Comparison of ENCODE assay signal across 16 mouse cellular contexts in genomic region chr10:121070742-121071141, GRCm38 (mm10). TPM values are rescaled to one million over a fixed set of nuclear protein-coding genes. Genes with fewer than 3 reads are reported as not detected.
DNase-seq lines count a peak whose midpoint lies in the region; ATAC-seq and TF ChIP-seq lines count a peak whose summit lies in the region.
"Had no signal": no experiment of that assay in that cellular context is flagged by ENCODE, and none has a peak within 500 bp of the region (broad histone marks: within the 10 kb centered on the region; RNA-seq: fewer than 3 reads in every experiment).

No protein-coding gene starts in this region.

- no peaks in the 10 kb centered on the region for H3K27me3 ChIP-seq in hindbrain, postnatal 0 days (ENCODE audit: insufficient read depth, low read length)
- no peaks in the 10 kb centered on the region for H3K27me3 ChIP-seq in hindbrain, embryonic 10.5 days (ENCODE audit: insufficient read depth, poor library complexity, severe bottlenecking)
- H3K27me3 ChIP-seq in midbrain, postnatal 0 days (ENCODE audit: insufficient read depth, low read length): no peaks in the 10 kb centered on the region
- no peaks in the 10 kb centered on the region for H3K27me3 ChIP-seq in midbrain, embryonic 14.5 days (ENCODE audit: control insufficient read depth, insufficient read depth, low read length)
- H3K27me3 ChIP-seq: limb, embryonic 12.5 days; stomach, embryonic 15.5 days had no signal

- WGBS in hindbrain, postnatal 0 days: 69% methylated on average over 7 of the region's 7 CpGs
- 69% methylated on average over 7 of the region's 7 CpGs for WGBS in hindbrain, embryonic 10.5 days
- WGBS in midbrain, postnatal 0 days: 69% methylated on average over 7 of the region's 7 CpGs
- 67% methylated on average over 7 of the region's 7 CpGs for WGBS in midbrain, embryonic 14.5 days

- H3K4me1 ChIP-seq in hindbrain, postnatal 0 days (ENCODE audit: insufficient read depth, low read length): no peaks in the 10 kb centered on the region
- no peaks in the 10 kb centered on the region for H3K4me1 ChIP-seq in hindbrain, embryonic 10.5 days (replicated peaks)
- no peaks in the 10 kb centered on the region for H3K4me1 ChIP-seq in midbrain, postnatal 0 days (ENCODE audit: insufficient read depth, low read length)
- no peaks in the 10 kb centered on the region for H3K4me1 ChIP-seq in midbrain, embryonic 14.5 days (ENCODE audit: control insufficient read depth, insufficient read depth, low read length)
- H3K4me1 ChIP-seq: stomach, embryonic 15.5 days had no signal

- ATAC-seq in hindbrain, postnatal 0 days: no peak
- no peak for ATAC-seq in midbrain, postnatal 0 days (ENCODE audit: low FRiP score)
- no peak for ATAC-seq in midbrain, embryonic 14.5 days (ENCODE audit: low FRiP score, low TSS enrichment)
- ATAC-seq in megakaryocyte, adult 5-6 weeks (ENCODE audit: poor library complexity, severe bottlenecking): no peak
- ATAC-seq: inflammation-experienced regulatory T-cells, adult 6 months had no signal

- no peak overlapping the region for H3K9ac ChIP-seq in hindbrain, postnatal 0 days (replicated peaks; ENCODE audit: low read length)
- no peak overlapping the region for H3K9ac ChIP-seq in midbrain, postnatal 0 days (replicated peaks; ENCODE audit: low read length, poor library complexity, severe bottlenecking)
- no peak overlapping the region for H3K9ac ChIP-seq in midbrain, embryonic 14.5 days (replicated peaks; ENCODE audit: low read length)
- H3K9ac ChIP-seq: limb, embryonic 12.5 days; stomach, embryonic 15.5 days had no signal

- H3K36me3 ChIP-seq in hindbrain, postnatal 0 days (ENCODE audit: insufficient read depth, low read length): no peaks in the 10 kb centered on the region
- H3K36me3 ChIP-seq in hindbrain, embryonic 10.5 days: no peaks in the 10 kb centered on the region
- H3K36me3 ChIP-seq in midbrain, postnatal 0 days (ENCODE audit: insufficient read depth, low read length): no peaks in the 10 kb centered on the region
- H3K36me3 ChIP-seq in midbrain, embryonic 14.5 days (ENCODE audit: control insufficient read depth, insufficient read depth, low read length): no peaks in the 10 kb centered on the region
- H3K36me3 ChIP-seq: limb, embryonic 12.5 days; stomach, embryonic 15.5 days had no signal

- TF ChIP-seq POLR2A in brain, embryonic 14.5 days (IDR thresholded peaks at IDR 0.05; ENCODE audit: borderline replicate concordance, extremely low read depth, insufficient read depth, insufficient read length, poor library complexity, severe bottlenecking): no peak

- no peaks in the 10 kb centered on the region for H3K9me3 ChIP-seq in hindbrain, postnatal 0 days (ENCODE audit: low read length)
- H3K9me3 ChIP-seq in hindbrain, embryonic 10.5 days: no peaks in the 10 kb centered on the region
- H3K9me3 ChIP-seq in midbrain, postnatal 0 days (ENCODE audit: low read length): no peaks in the 10 kb centered on the region
- H3K9me3 ChIP-seq in midbrain, embryonic 14.5 days (ENCODE audit: control insufficient read depth, low read length): no peaks in the 10 kb centered on the region
- H3K9me3 ChIP-seq: limb, embryonic 12.5 days; stomach, embryonic 15.5 days had no signal

- peak; percentile 53 for TF ChIP-seq CTCF in hindbrain, postnatal 0 days (IDR thresholded peaks at IDR 0.05; ENCODE audit: low read depth)
- peak; percentile 58 for TF ChIP-seq CTCF in midbrain, postnatal 0 days (IDR thresholded peaks at IDR 0.05)
- peak; percentile 36; the same call in 1 of the 2 replicates for TF ChIP-seq CTCF in brain, embryonic 14.5 days (IDR thresholded peaks at IDR 0.05; ENCODE audit: borderline replicate concordance, extremely low read depth, insufficient read depth, insufficient read length)

- no peak overlapping the region for H3K4me3 ChIP-seq in hindbrain, postnatal 0 days (ENCODE audit: low read length)
- H3K4me3 ChIP-seq in hindbrain, embryonic 10.5 days: no peak overlapping the region
- no peak overlapping the region for H3K4me3 ChIP-seq in midbrain, postnatal 0 days (ENCODE audit: low read depth, low read length)
- H3K4me3 ChIP-seq in midbrain, embryonic 14.5 days (replicated peaks; ENCODE audit: low read depth, low read length): no peak overlapping the region
- H3K4me3 ChIP-seq: limb, embryonic 12.5 days; stomach, embryonic 15.5 days had no signal

- no peak for DNase-seq in hindbrain, postnatal 0 days (ENCODE audit: low spot score)
- DNase-seq in hindbrain, embryonic 10.5 days (ENCODE audit: low spot score): no peak
- DNase-seq in midbrain, postnatal 0 days (ENCODE audit: low spot score): peak; percentile 12
- DNase-seq in midbrain, embryonic 14.5 days: no peak
- DNase-seq in brain, embryonic 14.5 days (ENCODE audit: low read depth): no peak
- no peak for DNase-seq in frontal cortex, adult 2 months (ENCODE audit: extremely low spot score in 1 of 2, low spot score in 1 of 2)
- DNase-seq: heart, postnatal 10 days; kidney, postnatal 25 days; layer of hippocampus, postnatal 36 days; lung, adult 18-20 months; thymus, postnatal 25 days had no signal

- H3K27ac ChIP-seq in hindbrain, postnatal 0 days: no peak overlapping the region
- no peak overlapping the region for H3K27ac ChIP-seq in hindbrain, embryonic 10.5 days
- no peak overlapping the region for H3K27ac ChIP-seq in midbrain, postnatal 0 days (ENCODE audit: low read depth, low read length)
- H3K27ac ChIP-seq in midbrain, embryonic 14.5 days (replicated peaks; ENCODE audit: low read depth, low read length): no peak overlapping the region
- H3K27ac ChIP-seq: limb, embryonic 12.5 days; stomach, embryonic 15.5 days had no signal

- H3K4me2 ChIP-seq in hindbrain, postnatal 0 days (ENCODE audit: low read depth, low read length): no peak overlapping the region
- no peak overlapping the region for H3K4me2 ChIP-seq in midbrain, postnatal 0 days (ENCODE audit: low read depth, low read length, poor library complexity, severe bottlenecking)
- H3K4me2 ChIP-seq in midbrain, embryonic 14.5 days (ENCODE audit: low read length): no peak overlapping the region
- H3K4me2 ChIP-seq: limb, embryonic 12.5 days; midbrain, embryonic 11.5 days; stomach, embryonic 15.5 days had no signal

RNA-seq across cellular contexts. Expression of gene Wif1, which starts 37.0 kb away (rescaled TPM):
- 5.4 and 6.4 TPM in 2 replicates for total RNA-seq in hindbrain, postnatal 0 days (2014; rRNA removed)
- polyA plus RNA-seq in hindbrain, postnatal 0 days (2015; fragmentation: Nextera tagmentation; extraction: Ambion mirVana): 9.4 and 11.7 TPM in 2 replicates
- 1.5 and 1.9 TPM in 2 replicates for polyA plus RNA-seq in hindbrain, embryonic 10.5 days (2016; fragmentation: Nextera tagmentation; extraction: Ambion mirVana)
- 4.7 and 7.5 TPM in 2 replicates for total RNA-seq in midbrain, postnatal 0 days (2014; rRNA removed)
- polyA plus RNA-seq in midbrain, postnatal 0 days (2015; fragmentation: Nextera tagmentation; extraction: Ambion mirVana): 13.7 and 13.9 TPM in 2 replicates
- 14.3 and 14.4 TPM in 2 replicates for polyA plus RNA-seq in midbrain, embryonic 14.5 days (2014; fragmentation: Nextera tagmentation; extraction: Ambion mirVana)
- polyA plus RNA-seq in brain, embryonic 14.5 days (2012; rRNA removed): 6.2 and 9.3 TPM in 2 replicates
- total RNA-seq in megakaryocyte, adult 5-6 weeks (2015): 0.11 TPM in 1 of 2 replicates, not detected in the other
- total RNA-seq in megakaryocyte, adult 5-6 weeks (2017): 0.22 TPM in 1 of 2 replicates, not detected in the other
- 2.2 and 3.1 TPM in 2 replicates for polyA plus RNA-seq in frontal cortex, adult 2 months (2012; rRNA removed)
- polyA plus RNA-seq: inflammation-experienced regulatory T-cells, adult 6 months had no signal
